ENCODE assay signal across 15 mouse cellular contexts in genomic region chr7:39866674-39867428, GRCm38 (mm10).
DNase-seq lines count a peak whose midpoint lies in the region; ATAC-seq lines count a peak whose summit lies in the region.
"Had no signal": no experiment of that assay in that cellular context is flagged by ENCODE, and none has a peak within 500 bp of the region (broad histone marks: within the 10 kb centered on the region; RNA-seq: fewer than 3 reads in every experiment).

No protein-coding gene starts in this region.

- no peak for ATAC-seq in heart, embryonic 12.5 days (ENCODE audit: insufficient number of reproducible peaks, low FRiP score)
- no peak for ATAC-seq in erythroblast, adult 5-6 weeks (replicated peaks; ENCODE audit: low FRiP score, poor library complexity, severe bottlenecking)
- ATAC-seq: intestine, embryonic 15.5 days had no signal

- no peaks in the 10 kb centered on the region for H3K4me1 ChIP-seq in heart, embryonic 12.5 days (replicated peaks)
- H3K4me1 ChIP-seq: embryonic facial prominence, embryonic 12.5 days; intestine, embryonic 15.5 days; megakaryocyte, embryonic 14.5 days had no signal

- intact Hi-C loops in left cerebral cortex, postnatal 4 days (cut with DNase I), result no loop called here
- intact Hi-C loops in heart, postnatal 10 days (cut with DNase I), result no loop called here

- no peaks in the 10 kb centered on the region for H3K36me3 ChIP-seq in heart, embryonic 12.5 days
- H3K36me3 ChIP-seq: embryonic facial prominence, embryonic 12.5 days; intestine, embryonic 15.5 days had no signal

- no peak overlapping the region for H3K27ac ChIP-seq in heart, embryonic 12.5 days (ENCODE audit: poor library complexity, severe bottlenecking)
- H3K27ac ChIP-seq: embryonic facial prominence, embryonic 12.5 days; intestine, embryonic 15.5 days; stomach, postnatal 0 days had no signal

- H3K9me3 ChIP-seq in heart, embryonic 12.5 days (replicated peaks), result no peaks in the 10 kb centered on the region
- H3K9me3 ChIP-seq: embryonic facial prominence, embryonic 12.5 days; intestine, embryonic 15.5 days had no signal

- 72% methylated on average over 6 of the region's 6 CpGs for WGBS in heart, embryonic 12.5 days

- H3K27me3 ChIP-seq in heart, embryonic 12.5 days (replicated peaks), result no peaks in the 10 kb centered on the region
- H3K27me3 ChIP-seq: embryonic facial prominence, embryonic 12.5 days; intestine, embryonic 15.5 days; megakaryocyte, embryonic 14.5 days had no signal

- H3K9ac ChIP-seq in heart, embryonic 12.5 days, result no peak overlapping the region
- H3K9ac ChIP-seq: embryonic facial prominence, embryonic 12.5 days; intestine, embryonic 15.5 days had no signal

- H3K4me2 ChIP-seq in heart, embryonic 12.5 days, result no peak overlapping the region
- H3K4me2 ChIP-seq: embryonic facial prominence, embryonic 12.5 days; intestine, embryonic 15.5 days had no signal

- DNase-seq in heart, adult 18-20 months, result peak; percentile 37 to 62
- DNase-seq in left cerebral cortex, postnatal 4 days, result peak; percentile 7
- DNase-seq in left cerebral cortex, adult 8-10 months (ENCODE audit: low spot score in 2 of 2), result no peak
- DNase-seq in Muller cell, postnatal 12 days (ENCODE audit: inconsistent ontology term), result peak; percentile 55
- peak; percentile 28 to 43 for DNase-seq in heart, postnatal 10 days
- no peak for DNase-seq in adrenal gland, postnatal 10 days
- DNase-seq: lung, adult 18-20 months; thymus, postnatal 4 days had no signal

- no peak overlapping the region for H3K4me3 ChIP-seq in heart, embryonic 12.5 days
- H3K4me3 ChIP-seq: embryonic facial prominence, embryonic 12.5 days; intestine, embryonic 15.5 days; megakaryocyte, embryonic 14.5 days; myocyte had no signal

Comparison
In these comparisons a context has a peak if more than half of its experiments do, and no peak if none do; other contexts are left out.
1. DNase-seq: peak in heart, adult 18-20 months (2 of 2), left cerebral cortex, postnatal 4 days (single experiment), Muller cell, postnatal 12 days (single experiment) and heart, postnatal 10 days (2 of 2); none in left cerebral cortex, adult 8-10 months (0 of 2) and adrenal gland, postnatal 10 days (single experiment).